Mouse (Mus musculus) liver, embryonic 16.5 days (tissue): ENCODE measurements around the gene Cdc42ep2. TPM values are rescaled to one million over a fixed set of nuclear protein-coding genes. Genes with fewer than 3 reads are reported as not detected.

Experiments
- ATAC-seq: fragments of 200-750 bp; cut with Nextera tagmentation; 2 replicates; pipeline ENCODE4 v1.8.0; 2017; ENCODE audit warnings: low read depth, mild to moderate bottlenecking, moderate number of reproducible peaks, moderate library complexity
- H3K27ac ChIP-seq: fragments of 300-500 bp; sonication (generic); 2 replicates; pipeline ENCODE4 v1.5.1; 2014; ENCODE audit warnings: mild to moderate bottlenecking, low read length
- H3K27me3 ChIP-seq: fragments of 300-500 bp; sonication (generic); 2 replicates; pipeline ENCODE4 v1.6.1; 2014; ENCODE audit warnings: low read depth, low read length, mixed read lengths; ENCODE audit not compliant: control insufficient read depth, insufficient read depth
- H3K36me3 ChIP-seq: fragments of 300-500 bp; sonication (generic); 2 replicates; pipeline ENCODE4 v1.6.1; 2014; ENCODE audit warnings: mild to moderate bottlenecking; ENCODE audit not compliant: control insufficient read depth, insufficient read depth
- H3K4me1 ChIP-seq: fragments of 300-500 bp; sonication (generic); 2 replicates; pipeline ENCODE4 v1.6.1; 2014; ENCODE audit warnings: low read depth, low read length, mixed read lengths; ENCODE audit not compliant: control insufficient read depth
- H3K4me2 ChIP-seq: fragments of 300-500 bp; sonication (generic); 2 replicates; pipeline ENCODE4 v1.6.1; 2014; ENCODE audit warnings: low read depth, low read length, mixed read lengths
- H3K4me3 ChIP-seq: fragments of 300-500 bp; sonication (generic); 2 replicates; pipeline ENCODE4 v1.5.1; 2014; ENCODE audit warnings: low read depth, mild to moderate bottlenecking, low read length
- H3K9ac ChIP-seq: fragments of 300-500 bp; sonication (generic); 2 replicates; pipeline ENCODE4 v1.6.1; 2014; ENCODE audit warnings: low read depth, low read length
- H3K9me3 ChIP-seq: fragments of 300-500 bp; sonication (generic); replicated peaks from 2 replicates; pipeline ENCODE4 v1.6.1; 2016; ENCODE audit warnings: low read length; ENCODE audit not compliant: control insufficient read depth
- WGBS: fragments of 180-500 bp; shearing (Covaris S2); extraction: QIAGEN DNeasy Blood & Tissue Kit; methylation state at CpG from one replicate; pipeline ENCODE4 v1.1.7; 2014; ENCODE audit not compliant: insufficient replicate concordance; 5-methylcytosine and 5-hydroxymethylcytosine counted together
- polyA plus RNA-seq: library from polyadenylated mRNA; unstranded; fragments of >200 nt; fragmentation: Nextera tagmentation; extraction: Ambion mirVana; gene quantifications from 2 replicates; pipeline ENCODE4 v1.2.1, GENCODE M21; 2015

Gene Cdc42ep2
- polyA plus RNA-seq, 1 experiment from 2014 or later, result 3.6 TPM

- Histone ChIP-seq H3K36me3 (peaks cover 22% of the 10 kb centered on the region), H3K4me2 (peak overlapping the region; percentile 49), H3K27ac (peak overlapping the region; percentile 75), H3K9ac (peak overlapping the region; percentile 8; the same call in 1 of the 2 replicates), H3K4me3 (0 out of 2 replicates have a peak overlapping the region, but pooled peaks have one; percentile 11), H3K9me3 (no peaks in the 10 kb centered on the region), H3K27me3 (no peaks in the 10 kb centered on the region), H3K4me1 (peaks cover 21% of the 10 kb centered on the region)
- peak; percentile 82 for ATAC-seq
- WGBS, result 11% methylated on average over 14 of the region's 14 CpGs
Measured at GRCm38 (mm10) chr19:5937836-5938406, 13.3 kb upstream of the Cdc42ep2 start.

DNA sequence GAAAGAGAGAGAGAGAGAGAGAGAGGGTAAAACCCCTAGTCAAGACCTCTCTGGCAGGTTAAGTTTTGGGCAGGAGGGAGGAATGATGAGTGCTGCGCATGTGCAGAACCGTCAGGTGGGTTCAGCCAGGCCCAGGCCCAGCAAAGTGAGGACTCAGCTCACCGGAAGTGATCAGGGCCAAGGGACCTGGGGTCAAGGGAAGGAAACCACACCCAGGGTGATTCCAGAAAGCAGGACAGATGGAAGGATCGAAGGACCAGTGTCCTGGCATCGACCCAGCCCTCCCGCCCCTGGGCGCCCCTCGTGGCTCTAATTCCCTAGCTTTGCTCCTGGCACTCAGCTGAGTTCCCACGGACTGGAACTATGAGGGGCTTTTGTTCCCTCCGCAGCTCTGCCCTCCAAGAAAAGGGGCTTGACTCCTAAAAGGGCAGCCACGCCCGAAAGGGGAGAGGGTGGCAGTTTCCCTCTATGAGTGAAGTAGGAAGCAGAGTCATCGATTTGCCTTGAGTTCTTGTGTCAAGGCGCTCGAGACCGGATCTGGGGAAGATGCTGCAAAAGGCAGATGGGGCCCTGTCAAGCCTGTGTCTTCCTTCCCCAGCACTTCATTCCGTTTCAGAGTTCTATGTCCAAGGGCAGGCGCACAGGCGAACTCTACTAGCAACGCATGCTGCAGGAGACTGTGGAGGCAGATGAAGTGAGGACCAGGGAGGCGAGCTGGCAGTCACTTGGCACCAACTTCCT lies 12.6 kb upstream of the Cdc42ep2 start:
- WGBS, result 70% methylated on average over 21 of the region's 21 CpGs
- Histone ChIP-seq H3K27ac (peak overlapping the region; percentile 75), H3K4me1 (peaks cover 21% of the 10 kb centered on the region), H3K36me3 (peaks cover 21% of the 10 kb centered on the region), H3K9me3 (no peaks in the 10 kb centered on the region), H3K27me3 (no peaks in the 10 kb centered on the region), H3K4me2 (peak overlapping the region; percentile 49; the same call in 1 of the 2 replicates), H3K9ac (peak overlapping the region; percentile 8; the same call in 1 of the 2 replicates), H3K4me3 (no peak overlapping the region)
- no peak for ATAC-seq

DNA sequence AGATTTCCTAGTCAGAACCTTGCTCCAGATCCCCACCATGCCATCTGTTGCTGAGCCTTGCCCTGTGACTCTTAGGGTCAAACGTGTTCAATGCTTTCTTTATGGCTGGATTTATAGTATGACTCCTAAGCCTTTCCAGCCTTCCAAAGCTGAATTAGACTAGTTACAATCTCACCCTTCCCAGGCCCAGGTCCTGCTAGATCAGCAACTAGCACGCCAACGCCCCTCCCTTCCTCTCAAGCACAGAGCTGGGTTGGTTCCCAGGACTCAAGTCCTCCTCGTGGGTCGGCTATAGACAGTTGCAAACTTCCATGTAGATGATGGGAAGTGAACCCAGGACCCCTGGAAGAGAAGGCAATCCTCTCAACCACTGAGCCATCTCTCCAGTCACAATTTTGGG lies 11.1 kb upstream of the Cdc42ep2 start:
- H3K9ac ChIP-seq, result no peak overlapping the region
- H3K4me1 ChIP-seq, result peaks cover 21% of the 10 kb centered on the region
- no peak overlapping the region for H3K4me2 ChIP-seq
- no peaks in the 10 kb centered on the region for H3K27me3 ChIP-seq
- no peak overlapping the region for H3K4me3 ChIP-seq
- no peaks in the 10 kb centered on the region for H3K9me3 ChIP-seq
- no peak for ATAC-seq
- H3K36me3 ChIP-seq, result peaks cover 8% of the 10 kb centered on the region; the same call in 1 of the 2 replicates
- 51% methylated on average over 5 of the region's 5 CpGs for WGBS
- no peak overlapping the region for H3K27ac ChIP-seq

DNA sequence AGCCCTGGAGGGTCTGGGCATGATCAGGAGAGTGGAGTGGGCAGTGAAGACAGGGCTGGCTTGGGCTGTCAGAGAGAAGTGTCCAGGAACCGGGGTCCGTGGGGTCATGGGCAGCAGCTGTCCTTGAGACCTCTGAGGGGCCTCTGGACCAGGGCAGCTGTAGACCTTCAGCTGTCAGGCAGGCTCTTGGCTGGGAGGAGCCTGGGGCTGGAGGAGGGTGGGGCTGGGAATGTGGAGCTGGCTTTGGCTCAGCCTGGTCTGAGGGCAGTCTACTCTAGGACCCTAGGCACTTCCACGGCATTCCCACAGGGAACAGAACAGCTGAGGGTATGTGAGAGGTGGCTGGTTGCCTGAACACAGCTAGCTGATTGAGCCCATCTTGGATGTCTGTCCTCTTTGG lies 10.7 kb upstream of the Cdc42ep2 start:
- Histone ChIP-seq H3K27ac (no peak overlapping the region), H3K27me3 (no peaks in the 10 kb centered on the region), H3K9ac (no peak overlapping the region), H3K4me1 (peaks cover 21% of the 10 kb centered on the region), H3K9me3 (no peaks in the 10 kb centered on the region), H3K4me2 (no peak overlapping the region), H3K36me3 (peaks cover 4% of the 10 kb centered on the region; the same call in 1 of the 2 replicates), H3K4me3 (no peak overlapping the region)
- ATAC-seq, result 0 out of 2 replicates have a peak, but pooled peaks have one; percentile 17
- 47% methylated on average over 3 of the region's 3 CpGs for WGBS

DNA sequence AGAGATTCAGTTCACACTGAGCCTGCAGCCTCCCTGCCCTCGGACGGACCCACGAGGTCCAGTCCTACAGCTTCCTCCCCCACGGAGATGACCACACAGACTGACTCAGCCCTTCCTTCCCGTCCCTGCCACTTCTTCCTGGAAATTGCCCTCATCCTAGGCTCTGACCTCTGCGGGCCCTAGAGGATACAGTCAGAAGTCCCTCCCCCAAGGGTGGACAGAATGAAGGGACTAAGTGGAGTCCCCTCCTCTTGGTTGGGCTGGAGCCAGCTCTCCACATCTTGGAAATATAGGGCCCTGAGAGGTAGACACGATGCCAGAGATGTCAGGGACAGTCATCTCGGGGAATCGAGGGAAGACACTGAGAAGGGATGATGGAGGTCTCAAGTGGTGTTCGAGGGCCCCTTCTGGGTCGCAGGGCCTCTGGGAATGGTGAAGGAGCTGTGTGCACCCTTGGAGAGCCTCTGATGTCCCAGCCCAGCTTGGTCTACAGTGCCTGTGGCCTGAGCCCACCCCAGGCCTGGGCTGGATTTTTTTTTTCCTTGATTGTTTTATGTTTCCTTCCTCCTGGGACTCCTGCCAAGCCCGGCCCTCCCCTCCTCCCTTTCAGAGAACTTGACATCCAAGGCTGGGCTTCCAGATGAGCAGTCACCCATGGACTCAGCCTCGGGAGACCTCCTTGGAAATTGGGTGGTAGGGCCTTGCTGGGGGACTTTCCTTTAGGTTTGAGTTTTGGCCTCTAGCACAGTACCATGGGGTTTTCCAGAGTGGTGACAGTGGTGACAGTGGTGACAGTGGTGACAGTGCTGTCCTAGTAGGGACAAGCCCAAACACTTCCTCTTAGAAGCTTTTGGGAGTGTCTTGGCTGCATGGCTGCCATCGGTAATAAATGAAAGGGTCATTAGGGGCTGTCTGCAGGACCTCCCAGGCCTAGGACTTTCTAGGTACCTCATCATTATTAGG lies 5.3 kb upstream of the Cdc42ep2 start:
- no peak overlapping the region for H3K4me2 ChIP-seq
- H3K9ac ChIP-seq, result no peak overlapping the region
- H3K27me3 ChIP-seq, result peaks cover 12% of the 10 kb centered on the region
- peak; percentile 47; the same call in 1 of the 2 replicates for ATAC-seq
- H3K4me3 ChIP-seq, result no peak overlapping the region
- 45% methylated on average over 14 of the region's 14 CpGs for WGBS
- H3K4me1 ChIP-seq, result peaks cover 9% of the 10 kb centered on the region
- H3K27ac ChIP-seq, result peak overlapping the region; percentile 24; the same call in 1 of the 2 replicates
- H3K36me3 ChIP-seq, result no peaks in the 10 kb centered on the region
- no peaks in the 10 kb centered on the region for H3K9me3 ChIP-seq

DNA sequence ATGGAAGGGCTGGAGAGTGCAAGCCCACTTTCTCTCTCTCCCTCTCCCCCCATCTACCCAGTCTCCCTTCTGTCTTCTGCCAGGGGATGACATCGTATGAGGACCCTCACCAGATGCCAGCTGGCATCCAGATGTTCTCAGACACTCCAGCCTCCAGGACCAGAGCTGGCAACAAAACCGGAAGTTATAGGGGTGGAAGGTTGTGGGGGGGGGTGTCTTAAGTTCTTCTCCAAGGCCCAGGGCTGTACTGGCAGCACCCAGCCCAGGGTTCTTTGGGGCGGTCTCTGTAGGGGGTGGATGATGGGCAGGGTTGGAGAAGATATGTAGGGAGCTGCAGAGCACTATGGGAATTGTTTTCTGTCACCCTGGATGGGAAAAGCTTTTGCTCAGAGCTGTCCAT lies 3.9 kb upstream of the Cdc42ep2 start:
- Histone ChIP-seq H3K4me2 (no peak overlapping the region), H3K4me1 (peaks cover 20% of the 10 kb centered on the region), H3K9me3 (no peaks in the 10 kb centered on the region), H3K9ac (no peak overlapping the region), H3K27me3 (peaks cover 13% of the 10 kb centered on the region), H3K27ac (no peak overlapping the region), H3K4me3 (no peak overlapping the region), H3K36me3 (no peaks in the 10 kb centered on the region)
- 41% methylated on average over 3 of the region's 3 CpGs for WGBS
- ATAC-seq, result no peak

GRCm38 (mm10) chr19:5928104-5928503 lies 3.5 kb upstream of the Cdc42ep2 start:
- Histone ChIP-seq H3K4me3 (no peak overlapping the region), H3K4me2 (no peak overlapping the region), H3K27me3 (peaks cover 13% of the 10 kb centered on the region), H3K9ac (no peak overlapping the region), H3K36me3 (no peaks in the 10 kb centered on the region), H3K9me3 (no peaks in the 10 kb centered on the region), H3K4me1 (peaks cover 25% of the 10 kb centered on the region), H3K27ac (no peak overlapping the region)
- 63% methylated on average over 6 of the region's 6 CpGs for WGBS
- ATAC-seq, result no peak

GRCm38 (mm10) chr19:5927532-5927931 lies 2.9 kb upstream of the Cdc42ep2 start:
- no peak for ATAC-seq
- H3K9me3 ChIP-seq, result no peaks in the 10 kb centered on the region
- peaks cover 30% of the 10 kb centered on the region for H3K4me1 ChIP-seq
- H3K27ac ChIP-seq, result no peak overlapping the region
- WGBS, result 68% methylated on average over 8 of the region's 8 CpGs
- no peaks in the 10 kb centered on the region for H3K36me3 ChIP-seq
- no peak overlapping the region for H3K4me2 ChIP-seq
- H3K9ac ChIP-seq, result no peak overlapping the region
- no peak overlapping the region for H3K4me3 ChIP-seq
- H3K27me3 ChIP-seq, result peaks cover 13% of the 10 kb centered on the region
